Mouse (Mus musculus): ENCODE measurements around the gene Gskip. TPM values are rescaled to one million over a fixed set of nuclear protein-coding genes. Genes with fewer than 3 reads are reported as not detected.

Gskip gene
- polyA plus RNA-seq, 1 experiment from 2014 or later: 27.7 TPM

- Histone ChIP-seq H3K36me3 (ENCODE audit: control insufficient read depth, insufficient read depth, low read length) (no peaks in the 10 kb centered on the region), H3K27ac (ENCODE audit: low read depth, low read length) (no peak overlapping the region), H3K9me3 (replicated peaks; ENCODE audit: control insufficient read depth, low read length) (no peaks in the 10 kb centered on the region), H3K4me3 (ENCODE audit: low read depth, low read length) (no peak overlapping the region), H3K4me1 (ENCODE audit: control insufficient read depth, insufficient read depth, low read length) (no peaks in the 10 kb centered on the region), H3K9ac (ENCODE audit: low read depth, low read length) (no peak overlapping the region), H3K27me3 (ENCODE audit: control insufficient read depth, insufficient read depth, low read length) (no peaks in the 10 kb centered on the region), H3K4me2 (no peak overlapping the region)
- ATAC-seq (replicated peaks; ENCODE audit: insufficient number of reproducible peaks, low FRiP score, low TSS enrichment): no peak
- WGBS (ENCODE audit: insufficient replicate concordance): 26% methylated on average over 8 of the region's 8 CpGs
These were observed 43.3 kb downstream of the Gskip start for GRCm38 (mm10) chr12:105727964-105728363.

DNA sequence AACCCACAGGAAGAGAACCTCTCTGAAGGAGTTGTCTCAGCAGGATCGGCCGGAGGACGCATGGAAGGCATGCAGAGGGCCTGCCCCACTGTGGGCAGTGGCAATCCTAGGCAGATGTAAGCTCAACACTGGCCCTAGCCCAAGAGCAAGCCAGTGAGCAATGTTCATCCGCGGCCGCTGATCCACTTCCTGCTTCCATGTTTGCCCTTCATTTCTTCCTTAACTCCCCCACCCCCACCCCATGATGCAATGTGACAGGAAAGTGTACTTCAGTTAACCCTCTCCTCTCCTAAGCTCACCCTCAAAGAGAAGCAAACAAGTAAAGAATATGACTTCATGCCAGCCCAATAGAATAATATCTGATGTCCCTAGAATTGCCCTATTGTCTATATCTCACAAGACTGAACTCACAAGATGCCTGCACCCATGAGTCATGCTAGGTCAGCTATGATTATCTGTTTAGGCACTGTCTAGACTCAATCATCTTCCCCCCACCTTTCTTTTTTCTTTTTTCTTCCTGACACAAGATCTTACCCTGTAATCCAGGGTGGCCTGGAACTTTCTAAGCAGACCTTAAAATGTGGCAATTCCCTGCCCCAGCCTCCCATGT lies 46.3 kb downstream of the Gskip start:
- Histone ChIP-seq H3K4me2 (no peak overlapping the region), H3K4me3 (ENCODE audit: low read depth, low read length) (no peak overlapping the region), H3K4me1 (ENCODE audit: control insufficient read depth, insufficient read depth, low read length) (no peaks in the 10 kb centered on the region), H3K36me3 (ENCODE audit: control insufficient read depth, insufficient read depth, low read length) (no peaks in the 10 kb centered on the region), H3K27ac (ENCODE audit: low read depth, low read length) (no peak overlapping the region), H3K9ac (ENCODE audit: low read depth, low read length) (no peak overlapping the region), H3K27me3 (ENCODE audit: control insufficient read depth, insufficient read depth, low read length) (no peaks in the 10 kb centered on the region), H3K9me3 (replicated peaks; ENCODE audit: control insufficient read depth, low read length) (no peaks in the 10 kb centered on the region)
- WGBS (ENCODE audit: insufficient replicate concordance): 71% methylated on average over 6 of the region's 6 CpGs
- ATAC-seq (replicated peaks; ENCODE audit: insufficient number of reproducible peaks, low FRiP score, low TSS enrichment): no peak

DNA sequence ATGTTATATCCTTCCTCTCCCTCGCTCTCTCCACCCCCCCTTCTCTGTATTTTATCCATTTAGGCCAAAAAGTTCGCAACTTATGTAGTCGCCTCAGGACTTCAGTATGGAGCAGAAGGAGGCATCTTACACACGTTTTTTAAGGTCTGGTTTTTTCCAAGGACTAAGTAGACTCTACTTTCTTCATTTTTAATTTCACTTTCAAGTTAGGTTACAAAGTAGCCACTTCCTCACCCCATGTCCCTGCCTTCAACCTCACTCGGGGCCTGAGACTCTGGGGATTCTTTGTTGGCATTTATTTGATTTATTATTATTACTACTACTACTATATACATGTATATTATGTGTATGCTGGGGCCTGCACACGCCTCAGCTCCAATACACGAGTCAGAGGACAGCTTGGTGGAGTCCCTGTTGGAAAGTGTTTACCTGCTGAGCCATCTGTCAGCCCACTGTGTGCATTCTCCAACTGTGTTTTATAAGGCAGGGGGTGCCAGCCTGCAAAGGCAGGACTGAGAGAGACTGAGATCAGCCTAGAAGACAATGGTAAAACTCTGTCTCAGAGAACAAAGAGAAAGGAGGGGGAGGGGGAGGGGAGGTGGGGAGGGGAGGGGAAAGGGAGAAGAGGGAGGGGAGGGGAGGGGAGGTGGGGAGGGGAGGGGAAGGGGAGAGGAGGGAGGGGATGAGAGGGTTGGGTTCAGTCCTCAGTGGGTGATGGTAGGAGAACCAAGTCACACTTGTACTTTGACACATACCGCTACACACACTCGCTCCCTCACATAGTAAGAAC lies 48.9 kb downstream of the Gskip start:
- no peak overlapping the region for H3K27ac ChIP-seq (ENCODE audit: low read depth, low read length)
- no peak for ATAC-seq (replicated peaks; ENCODE audit: insufficient number of reproducible peaks, low FRiP score, low TSS enrichment)
- no peaks in the 10 kb centered on the region for H3K27me3 ChIP-seq (ENCODE audit: control insufficient read depth, insufficient read depth, low read length)
- H3K9me3 ChIP-seq (replicated peaks; ENCODE audit: control insufficient read depth, low read length): no peaks in the 10 kb centered on the region
- H3K4me1 ChIP-seq (ENCODE audit: control insufficient read depth, insufficient read depth, low read length): peaks cover 4% of the 10 kb centered on the region; the same call in 1 of the 2 replicates
- H3K4me3 ChIP-seq (ENCODE audit: low read depth, low read length): no peak overlapping the region
- WGBS (ENCODE audit: insufficient replicate concordance): 76% methylated on average over 9 of the region's 9 CpGs
- no peak overlapping the region for H3K4me2 ChIP-seq
- no peaks in the 10 kb centered on the region for H3K36me3 ChIP-seq (ENCODE audit: control insufficient read depth, insufficient read depth, low read length)
- no peak overlapping the region for H3K9ac ChIP-seq (ENCODE audit: low read depth, low read length)

- no peak overlapping the region for H3K9ac ChIP-seq (ENCODE audit: low read depth, low read length)
- ATAC-seq (replicated peaks; ENCODE audit: insufficient number of reproducible peaks, low FRiP score, low TSS enrichment): no peak
- no peaks in the 10 kb centered on the region for H3K9me3 ChIP-seq (replicated peaks; ENCODE audit: control insufficient read depth, low read length)
- H3K27ac ChIP-seq (ENCODE audit: low read depth, low read length): no peak overlapping the region
- H3K4me2 ChIP-seq: no peak overlapping the region
- H3K27me3 ChIP-seq (ENCODE audit: control insufficient read depth, insufficient read depth, low read length): no peaks in the 10 kb centered on the region
- no peaks in the 10 kb centered on the region for H3K36me3 ChIP-seq (ENCODE audit: control insufficient read depth, insufficient read depth, low read length)
- 81% methylated on average over 7 of the region's 7 CpGs for WGBS (ENCODE audit: insufficient replicate concordance)
- peaks cover 4% of the 10 kb centered on the region; the same call in 1 of the 2 replicates for H3K4me1 ChIP-seq (ENCODE audit: control insufficient read depth, insufficient read depth, low read length)
- no peak overlapping the region for H3K4me3 ChIP-seq (ENCODE audit: low read depth, low read length)
These were observed 50.7 kb downstream of the Gskip start for GRCm38 (mm10) chr12:105735226-105735888.

DNA sequence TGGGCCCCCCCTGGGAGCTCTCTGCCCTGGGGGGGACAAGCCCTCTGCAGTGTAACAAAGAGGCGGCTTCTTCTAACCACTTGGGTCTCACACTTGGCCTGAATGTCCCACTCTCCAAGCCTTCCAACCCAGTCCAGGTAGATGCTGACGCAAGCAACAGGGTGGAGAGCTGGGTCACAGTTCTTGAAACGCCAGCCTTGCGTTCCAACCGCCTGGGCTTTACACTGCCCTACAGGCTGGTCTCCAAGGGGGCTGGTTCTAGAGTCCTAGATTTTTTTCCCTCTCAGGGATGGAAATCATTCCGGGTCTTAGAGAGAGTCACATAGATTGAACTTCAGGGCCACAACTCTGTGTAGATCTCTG lies 51.2 kb downstream of the Gskip start:
- WGBS (ENCODE audit: insufficient replicate concordance): 86% methylated on average over 6 of the region's 6 CpGs

GRCm38 (mm10) chr12:105738316-105739096 lies 53.9 kb downstream of the Gskip start:
- no peak for ATAC-seq (replicated peaks; ENCODE audit: insufficient number of reproducible peaks, low FRiP score, low TSS enrichment)
- WGBS (ENCODE audit: insufficient replicate concordance): 60% methylated on average over 15 of the region's 15 CpGs
- no peak overlapping the region for H3K9ac ChIP-seq (ENCODE audit: low read depth, low read length)

More for the DNA sequence above, 51.2 kb downstream of the Gskip start:
- Histone ChIP-seq H3K27me3 (ENCODE audit: control insufficient read depth, insufficient read depth, low read length) (no peaks in the 10 kb centered on the region), H3K27ac (ENCODE audit: low read depth, low read length) (no peak overlapping the region), H3K4me2 (no peak overlapping the region), H3K4me3 (ENCODE audit: low read depth, low read length) (no peak overlapping the region), H3K9ac (ENCODE audit: low read depth, low read length) (no peak overlapping the region), H3K9me3 (replicated peaks; ENCODE audit: control insufficient read depth, low read length) (no peaks in the 10 kb centered on the region), H3K36me3 (ENCODE audit: control insufficient read depth, insufficient read depth, low read length) (no peaks in the 10 kb centered on the region), H3K4me1 (ENCODE audit: control insufficient read depth, insufficient read depth, low read length) (peaks cover 4% of the 10 kb centered on the region; the same call in 1 of the 2 replicates)
- ATAC-seq (replicated peaks; ENCODE audit: insufficient number of reproducible peaks, low FRiP score, low TSS enrichment): no peak

DNA sequence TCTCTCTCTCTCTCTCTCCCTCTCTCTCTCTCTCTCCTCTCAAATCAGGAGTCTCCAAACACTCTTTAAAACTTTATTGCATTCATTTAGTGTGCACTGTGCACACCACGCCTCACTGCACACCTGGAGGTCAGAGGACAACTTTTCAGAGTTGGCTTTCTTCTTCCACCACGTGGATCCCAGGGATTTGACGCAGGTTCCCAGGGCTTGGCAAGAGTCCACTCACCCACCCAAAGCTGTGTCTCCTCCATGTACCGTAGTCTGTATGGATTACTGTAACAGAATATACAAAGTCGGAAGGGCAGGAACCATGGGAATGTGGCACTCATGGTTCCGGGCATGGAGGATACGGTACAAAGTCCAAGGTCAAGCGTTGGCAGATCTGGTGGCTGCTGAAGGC lies 55.0 kb downstream of the Gskip start:
- no peaks in the 10 kb centered on the region for H3K27me3 ChIP-seq (ENCODE audit: control insufficient read depth, insufficient read depth, low read length)
- no peak overlapping the region for H3K4me3 ChIP-seq (ENCODE audit: low read depth, low read length)
- H3K9me3 ChIP-seq (replicated peaks; ENCODE audit: control insufficient read depth, low read length): no peaks in the 10 kb centered on the region
- H3K4me1 ChIP-seq (ENCODE audit: control insufficient read depth, insufficient read depth, low read length): peaks cover 8% of the 10 kb centered on the region; the same call in 1 of the 2 replicates
- no peak for ATAC-seq (replicated peaks; ENCODE audit: insufficient number of reproducible peaks, low FRiP score, low TSS enrichment)
- no peak overlapping the region for H3K27ac ChIP-seq (ENCODE audit: low read depth, low read length)
- H3K4me2 ChIP-seq: no peak overlapping the region
- no peaks in the 10 kb centered on the region for H3K36me3 ChIP-seq (ENCODE audit: control insufficient read depth, insufficient read depth, low read length)
- no peak overlapping the region for H3K9ac ChIP-seq (ENCODE audit: low read depth, low read length)
- 91% methylated on average over 8 of the region's 8 CpGs for WGBS (ENCODE audit: insufficient replicate concordance)

More at GRCm38 (mm10) chr12:105738316-105739096, 53.9 kb downstream of the Gskip start:
- peaks cover 8% of the 10 kb centered on the region; the same call in 1 of the 2 replicates for H3K4me1 ChIP-seq (ENCODE audit: control insufficient read depth, insufficient read depth, low read length)
- H3K4me2 ChIP-seq: no peak overlapping the region
- no peak overlapping the region for H3K27ac ChIP-seq (ENCODE audit: low read depth, low read length)
- H3K4me3 ChIP-seq (ENCODE audit: low read depth, low read length): no peak overlapping the region
- no peaks in the 10 kb centered on the region for H3K27me3 ChIP-seq (ENCODE audit: control insufficient read depth, insufficient read depth, low read length)
- H3K36me3 ChIP-seq (ENCODE audit: control insufficient read depth, insufficient read depth, low read length): no peaks in the 10 kb centered on the region
- H3K9me3 ChIP-seq (replicated peaks; ENCODE audit: control insufficient read depth, low read length): no peaks in the 10 kb centered on the region

GRCm38 (mm10) chr12:105748114-105748513 lies 63.5 kb downstream of the Gskip start:
- Histone ChIP-seq H3K4me2 (no peak overlapping the region), H3K9ac (ENCODE audit: low read depth, low read length) (no peak overlapping the region), H3K9me3 (replicated peaks; ENCODE audit: control insufficient read depth, low read length) (no peaks in the 10 kb centered on the region), H3K4me1 (ENCODE audit: control insufficient read depth, insufficient read depth, low read length) (0 out of 2 replicates have a peak, but pooled peaks cover 3% of the 10 kb centered on the region), H3K36me3 (ENCODE audit: control insufficient read depth, insufficient read depth, low read length) (no peaks in the 10 kb centered on the region), H3K27me3 (ENCODE audit: control insufficient read depth, insufficient read depth, low read length) (no peaks in the 10 kb centered on the region), H3K4me3 (ENCODE audit: low read depth, low read length) (no peak overlapping the region), H3K27ac (ENCODE audit: low read depth, low read length) (no peak overlapping the region)
- 81% methylated on average over 5 of the region's 5 CpGs for WGBS (ENCODE audit: insufficient replicate concordance)
- no peak for ATAC-seq (replicated peaks; ENCODE audit: insufficient number of reproducible peaks, low FRiP score, low TSS enrichment)
